ENCODE assay signal across 8 mouse cellular contexts in genomic region chr10:109010241-109011193, GRCm38 (mm10). TPM values are rescaled to one million over a fixed set of nuclear protein-coding genes. Genes with fewer than 3 reads are reported as not detected.
DNase-seq lines count a peak whose midpoint lies in the region; ATAC-seq and TF ChIP-seq lines count a peak whose summit lies in the region.

TSS of gene Syt1 (minus strand) at chr10:109010982.

- peak within 1 kb of the TSS; percentile 66 for H3K4me3 ChIP-seq in ES-Bruce4 (ENCODE audit: low read depth, low read length)
- H3K4me3 ChIP-seq in embryonic facial prominence, embryonic 12.5 days, result peak within 1 kb of the TSS; percentile 55
- peak within 1 kb of the TSS; percentile 54 for H3K4me3 ChIP-seq in heart, embryonic 15.5 days

- H3K4me1 ChIP-seq in ES-Bruce4 (ENCODE audit: control insufficient read depth, insufficient read depth, low read length), result no peaks in the 10 kb centered on the region
- peaks cover 12% of the 10 kb centered on the region; the same call in 1 of the 2 replicates for H3K4me1 ChIP-seq in embryonic facial prominence, embryonic 12.5 days
- H3K4me1 ChIP-seq in heart, embryonic 15.5 days (replicated peaks), result peaks cover 17% of the 10 kb centered on the region

- DNase-seq in adrenal gland, postnatal 10 days, result peak; percentile 51
- DNase-seq in layer of hippocampus, postnatal 36 days, result peak; percentile 85 to 89
- peak; percentile 7 for DNase-seq in lung, postnatal 36 days
- DNase-seq in retina, postnatal 7 days (ENCODE audit: low read depth, low spot score), result peak; percentile 84
- DNase-seq in thymus, adult 18-20 months, result no peak

- H3K27ac ChIP-seq in ES-Bruce4 (ENCODE audit: insufficient read depth, low read length), result no peak within 1 kb of the TSS
- H3K27ac ChIP-seq in embryonic facial prominence, embryonic 12.5 days, result 0 out of 2 replicates have a peak within 1 kb of the TSS, but pooled peaks have one; percentile 17
- no peak within 1 kb of the TSS for H3K27ac ChIP-seq in heart, embryonic 15.5 days

- no peaks in the 10 kb centered on the region for H3K9me3 ChIP-seq in ES-Bruce4 (replicated peaks; ENCODE audit: control insufficient read depth, insufficient read depth, low read length, poor library complexity, severe bottlenecking)
- no peaks in the 10 kb centered on the region for H3K9me3 ChIP-seq in embryonic facial prominence, embryonic 12.5 days
- H3K9me3 ChIP-seq in heart, embryonic 15.5 days (replicated peaks), result no peaks in the 10 kb centered on the region

- H3K27me3 ChIP-seq in ES-Bruce4 (ENCODE audit: control insufficient read depth, insufficient read depth, low read length, poor library complexity, severe bottlenecking), result no peaks in the 10 kb centered on the region; the same call in 1 of the 2 replicates
- H3K27me3 ChIP-seq in embryonic facial prominence, embryonic 12.5 days, result peaks cover 25% of the 10 kb centered on the region
- H3K27me3 ChIP-seq in heart, embryonic 15.5 days, result peaks cover 26% of the 10 kb centered on the region

- peak within 1 kb of the TSS; percentile 99 for H3K4me2 ChIP-seq in embryonic facial prominence, embryonic 12.5 days (replicated peaks)
- H3K4me2 ChIP-seq in heart, embryonic 15.5 days, result peak within 1 kb of the TSS; percentile 95

- no peak for TF ChIP-seq EP300 in ES-Bruce4 (IDR thresholded peaks at IDR 0.05; ENCODE audit: insufficient read depth, low read depth, low read length)

- H3K36me3 ChIP-seq in ES-Bruce4 (ENCODE audit: control insufficient read depth, insufficient read depth, low read length, poor library complexity, severe bottlenecking), result no peaks in the 10 kb centered on the region
- H3K36me3 ChIP-seq in embryonic facial prominence, embryonic 12.5 days, result no peaks in the 10 kb centered on the region
- H3K36me3 ChIP-seq in heart, embryonic 15.5 days, result no peaks in the 10 kb centered on the region

- WGBS in embryonic facial prominence, embryonic 12.5 days, result under 1% methylated on average over 37 of the region's 37 CpGs
- 1% methylated on average over 37 of the region's 37 CpGs for WGBS in heart, embryonic 15.5 days

- TF ChIP-seq CTCF in ES-Bruce4 (IDR thresholded peaks at IDR 0.05; ENCODE audit: low read depth, low read length), result no peak

- H3K9ac ChIP-seq in ES-Bruce4 (ENCODE audit: low read depth, poor library complexity, severe bottlenecking), result no peak within 1 kb of the TSS
- peak within 1 kb of the TSS; percentile 45 for H3K9ac ChIP-seq in embryonic facial prominence, embryonic 12.5 days
- H3K9ac ChIP-seq in heart, embryonic 15.5 days, result peak within 1 kb of the TSS; percentile 11; the same call in 1 of the 2 replicates

- peak; percentile 100 for ATAC-seq in embryonic facial prominence, embryonic 12.5 days (ENCODE audit: insufficient number of reproducible peaks, insufficient read depth, low FRiP score, low TSS enrichment)
- ATAC-seq in heart, embryonic 15.5 days (replicated peaks; ENCODE audit: insufficient number of reproducible peaks, insufficient read depth, low FRiP score, low read depth), result peak; percentile 92

- no peak for TF ChIP-seq POLR2A in ES-Bruce4 (IDR thresholded peaks at IDR 0.05; ENCODE audit: insufficient read depth, low read length)

RNA-seq across cellular contexts. Expression of gene Syt1, which starts in this region (rescaled TPM):
- polyA plus RNA-seq in ES-Bruce4 (2011; ENCODE audit: insufficient read depth, insufficient read length, low read depth, missing spikeins), result 0.72 and 1.4 TPM in 2 replicates
- 10 to 100 TPM; 18.2 to 30.7 TPM for total RNA-seq in adrenal gland, postnatal 10 days (2021)
- 5.5 and 6.6 TPM in 2 replicates for polyA plus RNA-seq in embryonic facial prominence, embryonic 12.5 days (2016; fragmentation: Nextera tagmentation; extraction: Ambion mirVana)
- polyA plus RNA-seq in heart, embryonic 15.5 days (2015; fragmentation: Nextera tagmentation; extraction: Ambion mirVana), result 0.47 and 2.0 TPM in 2 replicates
- total RNA-seq in layer of hippocampus, postnatal 36 days (2021), result 1,000 to 10,000 TPM in 1 of 2 experiments, 100 to 1,000 TPM in 1; 930 to 1,006 TPM

Comparison
In these comparisons a context has a peak if more than half of its experiments do, and no peak if none do; other contexts are left out.
1. RNA of gene Syt1 (total RNA-seq): 930 to 1,006 TPM in layer of hippocampus, postnatal 36 days; 18.2 to 30.7 TPM in adrenal gland, postnatal 10 days; every median in the first group is over 10 times any median in the second.
2. DNase-seq: peak in adrenal gland, postnatal 10 days (single experiment), layer of hippocampus, postnatal 36 days (2 of 2), lung, postnatal 36 days (single experiment) and retina, postnatal 7 days (single experiment); none in thymus, adult 18-20 months (0 of 2).
3. Peak in every context shown above with its lines, with median percentiles within 50 percentile points of each other: H3K4me3 ChIP-seq.